Mouse (Mus musculus): ENCODE results near the gene Tuba8.

GRCm38 (mm10) chr6:121171102-121171501 is 39.4 kb upstream of the Tuba8 start:
- TF ChIP-seq POLR2A (IDR thresholded peaks at IDR 0.05; ENCODE audit: low read depth, low read length), result no peak
- TF ChIP-seq CTCF (conservative IDR thresholded peaks at IDR 0.05; ENCODE audit: insufficient read depth, insufficient read length, low read depth, low read length), result no peak

All from kidney, adult 2 months (tissue).